Mouse (Mus musculus): ENCODE results near the gene Nav2. TPM values are rescaled to one million over a fixed set of nuclear protein-coding genes. Genes with fewer than 3 reads are reported as not detected.

Gene Nav2
- polyA plus RNA-seq, 1 experiment from 2014 or later = 7.5 TPM

DNA sequence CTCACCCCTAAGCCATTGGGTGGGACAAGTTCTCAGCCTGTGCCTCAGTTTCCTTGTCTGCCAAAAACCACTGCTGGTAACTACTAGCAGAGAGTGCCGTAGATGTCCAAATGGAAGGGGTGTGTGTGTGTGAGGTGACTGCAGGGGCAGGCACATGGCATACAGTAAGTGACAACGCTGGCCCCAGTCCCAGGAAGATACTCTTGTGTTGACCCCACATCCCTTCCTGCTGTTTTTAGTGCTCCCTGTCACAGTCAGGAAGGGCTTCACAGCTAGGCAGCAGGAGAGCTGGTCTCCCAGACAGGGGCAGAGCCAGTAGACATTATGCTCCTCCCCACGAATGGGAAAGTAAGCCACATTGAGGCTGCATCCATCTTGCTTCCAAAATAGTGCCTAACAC lies 264.4 kb downstream of the Nav2 start:
- Histone ChIP-seq H3K9me3 (ENCODE audit: control insufficient read depth, low read length) (no peaks in the 10 kb centered on the region), H3K9ac (ENCODE audit: low read length) (no peak overlapping the region), H3K27ac (replicated peaks; ENCODE audit: low read depth, low read length) (no peak overlapping the region), H3K4me3 (ENCODE audit: low read depth, low read length) (no peak overlapping the region), H3K27me3 (ENCODE audit: control insufficient read depth, insufficient read depth, low read length) (no peaks in the 10 kb centered on the region), H3K36me3 (ENCODE audit: control insufficient read depth, insufficient read depth, low read length) (no peaks in the 10 kb centered on the region), H3K4me2 (ENCODE audit: low read depth, severe bottlenecking) (no peak overlapping the region), H3K4me1 (ENCODE audit: control insufficient read depth, insufficient read depth, low read length) (no peaks in the 10 kb centered on the region)
- DNase-seq (ENCODE audit: low spot score) (no peak), ATAC-seq (ENCODE audit: insufficient number of reproducible peaks, low FRiP score, low TSS enrichment, low read depth) (no peak)
- 73% methylated on average over 3 of the region's 3 CpGs for WGBS

DNA sequence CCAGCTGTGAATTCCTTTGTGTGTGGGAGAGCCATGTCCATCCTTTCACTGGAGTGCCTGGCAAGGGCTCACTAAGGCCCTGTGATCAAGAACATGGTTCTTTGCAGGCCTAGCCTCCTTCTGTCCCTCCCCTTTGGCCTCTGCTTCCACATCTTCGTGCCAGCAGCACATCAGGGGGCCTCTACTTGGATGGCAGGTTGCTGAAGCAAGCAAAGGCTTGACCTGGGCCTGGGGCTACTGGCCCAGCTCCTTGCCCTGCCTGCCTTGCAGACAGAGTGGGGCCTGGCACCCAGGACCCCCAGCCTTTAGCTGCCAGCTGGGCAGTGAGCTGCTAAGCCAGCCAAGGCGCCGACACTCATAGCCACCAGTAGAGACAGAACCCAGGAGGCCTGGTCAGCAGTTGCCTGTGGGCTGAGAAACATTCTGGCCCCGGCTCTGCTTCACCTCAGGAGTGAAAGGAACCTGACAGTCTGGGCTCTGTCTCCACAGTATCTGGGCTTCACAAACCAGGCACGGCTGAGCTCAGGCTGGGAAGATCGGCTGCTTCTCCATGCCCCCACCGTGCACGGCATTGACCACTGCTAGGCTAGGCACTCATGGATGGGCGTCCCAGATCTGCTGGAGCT lies 267.4 kb downstream of the Nav2 start:
- Histone ChIP-seq H3K36me3 (ENCODE audit: control insufficient read depth, insufficient read depth, low read length) (no peaks in the 10 kb centered on the region), H3K9ac (ENCODE audit: low read length) (no peak overlapping the region), H3K27me3 (ENCODE audit: control insufficient read depth, insufficient read depth, low read length) (no peaks in the 10 kb centered on the region), H3K4me3 (ENCODE audit: low read depth, low read length) (no peak overlapping the region), H3K27ac (replicated peaks; ENCODE audit: low read depth, low read length) (no peak overlapping the region), H3K4me1 (ENCODE audit: control insufficient read depth, insufficient read depth, low read length) (no peaks in the 10 kb centered on the region), H3K4me2 (ENCODE audit: low read depth, severe bottlenecking) (no peak overlapping the region), H3K9me3 (ENCODE audit: control insufficient read depth, low read length) (no peaks in the 10 kb centered on the region)
- DNase-seq (ENCODE audit: low spot score) (no peak), ATAC-seq (ENCODE audit: insufficient number of reproducible peaks, low FRiP score, low TSS enrichment, low read depth) (no peak)
- 82% methylated on average over 9 of the region's 9 CpGs for WGBS

- Histone ChIP-seq H3K9ac (ENCODE audit: low read length) (no peak overlapping the region), H3K4me3 (ENCODE audit: low read depth, low read length) (no peak overlapping the region), H3K27ac (replicated peaks; ENCODE audit: low read depth, low read length) (no peak overlapping the region), H3K27me3 (ENCODE audit: control insufficient read depth, insufficient read depth, low read length) (no peaks in the 10 kb centered on the region), H3K9me3 (ENCODE audit: control insufficient read depth, low read length) (no peaks in the 10 kb centered on the region), H3K4me1 (ENCODE audit: control insufficient read depth, insufficient read depth, low read length) (no peaks in the 10 kb centered on the region), H3K4me2 (ENCODE audit: low read depth, severe bottlenecking) (no peak overlapping the region), H3K36me3 (ENCODE audit: control insufficient read depth, insufficient read depth, low read length) (no peaks in the 10 kb centered on the region)
- 91% methylated on average over 21 of the region's 21 CpGs for WGBS
- no peak for DNase-seq (ENCODE audit: low spot score)
- ATAC-seq (ENCODE audit: insufficient number of reproducible peaks, low FRiP score, low TSS enrichment, low read depth) = no peak
Observed at GRCm38 (mm10) chr7:49176590-49177201, 268.2 kb downstream of the Nav2 start.

GRCm38 (mm10) chr7:49178217-49178616 lies 269.7 kb downstream of the Nav2 start:
- DNase-seq (ENCODE audit: low spot score) (no peak), ATAC-seq (ENCODE audit: insufficient number of reproducible peaks, low FRiP score, low TSS enrichment, low read depth) (no peak)
- no peak overlapping the region for H3K9ac ChIP-seq (ENCODE audit: low read length)
- no peak overlapping the region for H3K4me2 ChIP-seq (ENCODE audit: low read depth, severe bottlenecking)
- no peak overlapping the region for H3K27ac ChIP-seq (replicated peaks; ENCODE audit: low read depth, low read length)
- no peaks in the 10 kb centered on the region for H3K36me3 ChIP-seq (ENCODE audit: control insufficient read depth, insufficient read depth, low read length)
- no peak overlapping the region for H3K4me3 ChIP-seq (ENCODE audit: low read depth, low read length)
- H3K27me3 ChIP-seq (ENCODE audit: control insufficient read depth, insufficient read depth, low read length) = no peaks in the 10 kb centered on the region
- no peaks in the 10 kb centered on the region for H3K4me1 ChIP-seq (ENCODE audit: control insufficient read depth, insufficient read depth, low read length)
- no peaks in the 10 kb centered on the region for H3K9me3 ChIP-seq (ENCODE audit: control insufficient read depth, low read length)
- WGBS = 74% methylated on average over 4 of the region's 4 CpGs

GRCm38 (mm10) chr7:49181010-49181409 lies 272.5 kb downstream of the Nav2 start:
- DNase-seq (ENCODE audit: low spot score) (no peak), ATAC-seq (ENCODE audit: insufficient number of reproducible peaks, low FRiP score, low TSS enrichment, low read depth) (no peak)
- H3K9me3 ChIP-seq (ENCODE audit: control insufficient read depth, low read length) = no peaks in the 10 kb centered on the region
- 86% methylated on average over 8 of the region's 8 CpGs for WGBS
- no peak overlapping the region for H3K4me3 ChIP-seq (ENCODE audit: low read depth, low read length)
- H3K27ac ChIP-seq (replicated peaks; ENCODE audit: low read depth, low read length) = no peak overlapping the region
- no peaks in the 10 kb centered on the region for H3K4me1 ChIP-seq (ENCODE audit: control insufficient read depth, insufficient read depth, low read length)
- H3K4me2 ChIP-seq (ENCODE audit: low read depth, severe bottlenecking) = no peak overlapping the region
- H3K9ac ChIP-seq (ENCODE audit: low read length) = no peak overlapping the region
- H3K36me3 ChIP-seq (ENCODE audit: control insufficient read depth, insufficient read depth, low read length) = no peaks in the 10 kb centered on the region
- no peaks in the 10 kb centered on the region for H3K27me3 ChIP-seq (ENCODE audit: control insufficient read depth, insufficient read depth, low read length)

DNA sequence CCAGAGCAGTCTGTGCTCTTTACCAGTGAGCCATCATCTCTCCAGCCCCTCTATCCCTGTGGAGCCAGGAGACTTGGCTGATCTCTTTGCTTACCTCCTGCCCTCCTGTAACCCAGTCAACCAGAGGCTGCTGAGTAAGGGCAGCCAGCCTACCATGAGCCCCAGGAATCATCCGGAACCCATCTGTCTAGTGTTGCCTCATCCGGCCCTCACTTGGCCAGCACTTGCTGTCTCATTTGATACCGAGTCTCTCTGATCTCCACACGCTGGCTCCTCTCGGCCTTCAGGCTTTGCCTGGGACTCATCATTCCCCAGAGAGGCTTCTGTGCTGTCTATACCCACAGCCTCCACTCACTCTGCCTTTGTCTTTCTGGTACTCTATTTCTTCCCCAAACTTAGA lies 273.9 kb downstream of the Nav2 start:
- ATAC-seq (ENCODE audit: insufficient number of reproducible peaks, low FRiP score, low TSS enrichment, low read depth) = no peak
- Histone ChIP-seq H3K27ac (replicated peaks; ENCODE audit: low read depth, low read length) (no peak overlapping the region), H3K4me3 (ENCODE audit: low read depth, low read length) (no peak overlapping the region)

DNA sequence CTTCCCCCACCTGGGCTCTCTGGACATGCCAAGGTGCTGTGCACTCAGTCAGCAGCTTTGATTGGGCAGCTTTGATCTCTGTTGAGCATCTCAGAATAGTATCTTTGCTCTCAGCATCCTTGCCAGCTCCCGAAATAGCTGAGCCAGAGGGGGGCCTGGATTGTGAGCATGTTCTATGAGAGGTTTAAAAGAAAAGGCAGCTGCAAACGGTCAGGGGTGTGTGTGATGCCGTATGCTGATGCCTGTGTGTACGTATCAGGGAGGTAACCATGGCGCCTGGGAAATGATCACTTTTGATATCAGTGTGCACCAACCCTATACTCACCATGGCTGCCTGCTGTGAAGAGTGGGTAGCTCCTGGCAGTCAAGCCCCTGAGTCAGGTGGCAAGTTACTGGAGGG lies 275.2 kb downstream of the Nav2 start:
- Histone ChIP-seq H3K4me3 (ENCODE audit: low read depth, low read length) (no peak overlapping the region), H3K36me3 (ENCODE audit: control insufficient read depth, insufficient read depth, low read length) (no peaks in the 10 kb centered on the region), H3K27ac (replicated peaks; ENCODE audit: low read depth, low read length) (no peak overlapping the region), H3K9me3 (ENCODE audit: control insufficient read depth, low read length) (no peaks in the 10 kb centered on the region), H3K4me2 (ENCODE audit: low read depth, severe bottlenecking) (no peak overlapping the region), H3K27me3 (ENCODE audit: control insufficient read depth, insufficient read depth, low read length) (no peaks in the 10 kb centered on the region), H3K9ac (ENCODE audit: low read length) (no peak overlapping the region), H3K4me1 (ENCODE audit: control insufficient read depth, insufficient read depth, low read length) (no peaks in the 10 kb centered on the region)
- ATAC-seq (ENCODE audit: insufficient number of reproducible peaks, low FRiP score, low TSS enrichment, low read depth) = no peak
- no peak for DNase-seq (ENCODE audit: low spot score)
- 83% methylated on average over 5 of the region's 5 CpGs for WGBS

More for the DNA sequence above, 273.9 kb downstream of the Nav2 start:
- no peak overlapping the region for H3K4me2 ChIP-seq (ENCODE audit: low read depth, severe bottlenecking)
- H3K36me3 ChIP-seq (ENCODE audit: control insufficient read depth, insufficient read depth, low read length) = no peaks in the 10 kb centered on the region
- DNase-seq (ENCODE audit: low spot score) = no peak
- no peaks in the 10 kb centered on the region for H3K4me1 ChIP-seq (ENCODE audit: control insufficient read depth, insufficient read depth, low read length)
- 80% methylated on average over 5 of the region's 5 CpGs for WGBS
- H3K27me3 ChIP-seq (ENCODE audit: control insufficient read depth, insufficient read depth, low read length) = no peaks in the 10 kb centered on the region
- no peak overlapping the region for H3K9ac ChIP-seq (ENCODE audit: low read length)
- H3K9me3 ChIP-seq (ENCODE audit: control insufficient read depth, low read length) = no peaks in the 10 kb centered on the region

- ATAC-seq (ENCODE audit: insufficient number of reproducible peaks, low FRiP score, low TSS enrichment, low read depth) = no peak
- Histone ChIP-seq H3K9me3 (ENCODE audit: control insufficient read depth, low read length) (no peaks in the 10 kb centered on the region), H3K36me3 (ENCODE audit: control insufficient read depth, insufficient read depth, low read length) (no peaks in the 10 kb centered on the region), H3K27me3 (ENCODE audit: control insufficient read depth, insufficient read depth, low read length) (no peaks in the 10 kb centered on the region), H3K9ac (ENCODE audit: low read length) (no peak overlapping the region), H3K27ac (replicated peaks; ENCODE audit: low read depth, low read length) (no peak overlapping the region), H3K4me3 (ENCODE audit: low read depth, low read length) (no peak overlapping the region), H3K4me2 (ENCODE audit: low read depth, severe bottlenecking) (no peak overlapping the region), H3K4me1 (ENCODE audit: control insufficient read depth, insufficient read depth, low read length) (no peaks in the 10 kb centered on the region)
- 84% methylated on average over 5 of the region's 5 CpGs for WGBS
- DNase-seq (ENCODE audit: low spot score) = no peak
Observed at GRCm38 (mm10) chr7:49185991-49186390, 277.5 kb downstream of the Nav2 start.

DNA sequence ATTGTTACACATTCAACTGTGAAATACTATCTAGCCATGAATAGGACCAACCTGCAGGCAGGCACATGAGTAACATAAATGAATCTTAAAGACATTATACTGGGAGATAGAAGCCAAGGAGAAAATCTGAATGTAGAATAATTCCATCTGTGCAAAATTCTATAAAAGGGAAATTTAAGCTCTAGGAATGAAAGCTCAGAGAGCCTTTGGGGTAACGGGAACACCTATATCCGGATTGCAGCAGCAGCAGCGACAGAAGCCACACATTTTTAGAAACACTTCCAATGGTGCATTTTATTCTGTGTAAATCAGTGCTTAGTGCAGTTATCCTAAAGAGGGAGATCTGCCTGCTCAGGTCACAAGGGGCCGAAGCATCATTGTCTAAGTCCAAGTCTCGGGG lies 280.8 kb downstream of the Nav2 start:
- ATAC-seq (ENCODE audit: insufficient number of reproducible peaks, low FRiP score, low TSS enrichment, low read depth) (no peak), DNase-seq (ENCODE audit: low spot score) (no peak)
- H3K9ac ChIP-seq (ENCODE audit: low read length) = no peak overlapping the region
- H3K27me3 ChIP-seq (ENCODE audit: control insufficient read depth, insufficient read depth, low read length) = no peaks in the 10 kb centered on the region
- H3K27ac ChIP-seq (replicated peaks; ENCODE audit: low read depth, low read length) = no peak overlapping the region
- no peak overlapping the region for H3K4me3 ChIP-seq (ENCODE audit: low read depth, low read length)
- no peaks in the 10 kb centered on the region for H3K36me3 ChIP-seq (ENCODE audit: control insufficient read depth, insufficient read depth, low read length)
- no peak overlapping the region for H3K4me2 ChIP-seq (ENCODE audit: low read depth, severe bottlenecking)
- no peaks in the 10 kb centered on the region for H3K9me3 ChIP-seq (ENCODE audit: control insufficient read depth, low read length)
- H3K4me1 ChIP-seq (ENCODE audit: control insufficient read depth, insufficient read depth, low read length) = no peaks in the 10 kb centered on the region
- WGBS = 89% methylated on average over 5 of the region's 5 CpGs
